Mouse (Mus musculus) left cerebral cortex, postnatal 25 days (tissue): ENCODE measurements around the gene Slc2a13. TPM values are rescaled to one million over a fixed set of nuclear protein-coding genes. Genes with fewer than 3 reads are reported as not detected.

ENCODE experiments used
- DNase-seq, 2 experiments: peaks; one replicate each; pipeline ENCODE4 v3.0.0; 2022; ENCODE audit warnings: low spot score in 2 of 2, mixed read lengths in 1 of 2
- intact Hi-C: fragments of 180-260 bp; cut with DNase I; formaldehyde crosslinking; loops from one replicate; pipeline ENCODE4 v1.15.1; 2025
- total RNA-seq, 2 experiments: library from RNA; stranded (reverse); gene quantifications; 2 replicates each; pipeline ENCODE4 v1.2.3; 2021

Gene Slc2a13
- total RNA-seq, 2 experiments from 2014 or later: 109 to 116 TPM

DNA sequence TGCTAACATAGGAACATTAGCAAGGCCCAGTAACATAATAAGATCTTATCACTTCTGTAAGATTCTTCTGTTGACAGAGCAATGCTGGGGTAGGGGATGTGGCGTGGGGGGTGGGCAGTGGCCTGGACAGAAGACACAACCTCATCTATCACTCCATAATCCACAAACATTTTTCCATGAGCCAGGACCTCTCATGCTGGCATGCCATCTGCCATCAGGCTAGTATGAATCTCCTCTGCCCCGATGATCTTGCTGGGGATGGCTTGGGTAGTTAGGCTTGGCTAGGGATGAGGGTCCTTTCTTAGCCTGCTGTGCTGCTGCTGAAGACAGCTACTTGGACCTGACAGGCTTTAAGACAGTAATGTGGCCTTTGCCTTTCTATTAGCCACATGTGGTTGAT, 190.5 kb downstream of the Slc2a13 start:
- DNase-seq: no peak
- intact Hi-C loops: no loop called here

DNA sequence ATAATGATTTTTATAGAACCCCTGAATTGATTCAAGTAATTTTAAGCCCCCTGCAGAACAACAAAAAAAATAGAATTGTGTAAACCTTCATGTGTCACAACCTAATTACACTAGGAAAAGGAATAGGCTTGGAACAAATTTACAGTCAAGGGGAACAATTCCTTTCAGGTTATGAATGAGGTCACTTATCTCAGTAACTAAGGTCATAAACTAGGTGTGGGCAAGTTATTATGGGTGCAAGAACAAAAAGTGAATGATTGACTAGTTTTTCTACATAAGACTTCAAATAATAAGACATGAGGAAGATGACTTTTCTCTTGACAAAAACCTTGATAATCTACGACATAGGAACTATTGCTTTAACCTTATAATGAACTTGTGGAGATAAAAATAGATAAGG, 191.2 kb downstream of the Slc2a13 start:
- intact Hi-C loops: no loop called here
- no peak for DNase-seq

DNA sequence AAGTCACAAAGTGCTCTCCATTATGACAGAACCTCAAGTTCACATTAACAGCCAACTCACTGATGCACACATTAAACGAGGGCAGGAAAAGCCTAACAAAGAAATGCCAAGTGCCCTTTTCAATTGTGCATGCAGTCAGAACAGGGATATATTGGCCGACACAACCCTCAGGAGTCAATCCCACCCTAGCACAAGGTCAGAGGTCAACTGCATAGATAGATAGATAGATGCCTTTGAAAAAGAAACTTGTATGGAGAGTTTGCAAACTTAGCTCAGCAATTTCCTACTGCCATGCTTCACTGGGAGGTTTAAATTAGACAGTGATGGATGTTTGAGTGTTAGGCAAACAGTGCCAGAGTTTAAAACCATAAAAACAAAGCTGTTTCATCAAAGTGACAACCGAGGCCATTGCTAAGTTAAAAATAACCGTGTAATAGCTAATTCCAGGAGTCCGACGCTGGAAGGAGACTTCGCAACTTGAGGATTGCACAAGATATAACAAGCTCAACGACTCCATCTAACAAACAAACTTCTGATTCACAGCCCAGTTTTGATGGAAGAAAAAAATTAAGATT, 194.2 kb downstream of the Slc2a13 start:
- no peak for DNase-seq
- intact Hi-C loops: loop anchor here (5.0 kb wide), 2 partner anchors 48 to 193 kb away; partner anchors contain the start of gene Slc2a13

DNA sequence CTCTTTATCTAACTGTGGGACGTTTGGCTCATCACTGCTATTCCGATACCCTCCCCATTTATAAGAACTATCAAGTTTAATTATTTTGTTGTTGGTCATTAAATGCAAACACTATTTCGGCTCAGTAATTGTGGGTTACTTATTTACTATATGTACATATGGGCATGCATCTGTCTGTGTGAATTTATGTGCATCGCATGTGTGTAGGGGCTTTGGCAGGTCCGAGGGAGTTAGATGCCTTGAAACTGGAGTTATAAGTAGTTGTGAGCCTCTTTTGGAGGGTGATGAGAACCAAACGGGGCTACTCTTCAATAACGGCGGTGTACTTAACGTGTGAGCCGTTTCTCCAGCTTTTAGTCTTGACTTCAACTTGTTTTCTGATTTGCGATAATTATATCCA, 195.5 kb downstream of the Slc2a13 start:
- DNase-seq: no peak
- intact Hi-C loops: loop anchor here (5.0 kb wide), 2 partner anchors 50 to 195 kb away; partner anchors contain the start of gene Slc2a13

DNA sequence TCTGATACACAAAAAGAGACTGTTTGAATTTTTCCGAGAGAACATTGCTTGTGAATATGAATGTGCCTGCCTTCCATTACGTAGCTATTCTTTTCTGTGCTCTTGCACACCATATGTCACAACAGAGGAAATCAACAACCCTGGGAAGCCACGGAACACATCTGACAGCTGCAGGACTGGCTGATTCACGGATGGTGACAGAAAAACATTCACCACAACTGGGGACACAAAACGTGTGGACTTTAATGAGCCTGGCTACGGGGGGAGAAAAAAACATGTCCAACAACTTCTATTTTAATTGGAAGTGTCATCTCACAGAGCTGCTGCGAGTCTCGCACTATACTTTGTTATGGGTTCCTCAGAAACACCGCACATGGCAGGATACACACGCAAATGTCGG, 196.0 kb downstream of the Slc2a13 start:
- DNase-seq: peak; percentile 44 to 78
- intact Hi-C loops: loop anchor here (5.0 kb wide), 2 partner anchors 50 to 195 kb away; partner anchors contain the start of gene Slc2a13

DNA sequence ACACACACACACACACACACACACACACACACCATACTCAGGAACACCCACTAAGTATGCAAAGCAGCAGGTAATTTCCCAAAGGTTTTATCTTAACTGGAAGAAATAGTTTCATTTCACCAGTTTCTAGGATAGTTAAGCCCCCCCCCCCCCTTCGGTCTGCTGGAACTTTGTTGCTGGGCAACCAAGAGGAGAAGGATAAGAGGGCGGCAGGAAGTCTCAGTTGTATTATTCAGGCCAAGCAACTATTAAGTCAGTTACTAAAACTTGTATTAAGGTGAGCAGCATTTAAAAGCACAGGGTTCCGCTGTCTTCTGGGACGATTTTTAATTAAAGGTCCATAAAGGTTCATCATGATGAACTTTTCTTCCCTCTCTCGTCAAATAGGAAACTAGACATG, 198.6 kb downstream of the Slc2a13 start:
- no peak for DNase-seq
- intact Hi-C loops: loop anchor here (5.0 kb wide), 2 partner anchors 57 to 68 kb away; no protein-coding TSS in a partner anchor

DNA sequence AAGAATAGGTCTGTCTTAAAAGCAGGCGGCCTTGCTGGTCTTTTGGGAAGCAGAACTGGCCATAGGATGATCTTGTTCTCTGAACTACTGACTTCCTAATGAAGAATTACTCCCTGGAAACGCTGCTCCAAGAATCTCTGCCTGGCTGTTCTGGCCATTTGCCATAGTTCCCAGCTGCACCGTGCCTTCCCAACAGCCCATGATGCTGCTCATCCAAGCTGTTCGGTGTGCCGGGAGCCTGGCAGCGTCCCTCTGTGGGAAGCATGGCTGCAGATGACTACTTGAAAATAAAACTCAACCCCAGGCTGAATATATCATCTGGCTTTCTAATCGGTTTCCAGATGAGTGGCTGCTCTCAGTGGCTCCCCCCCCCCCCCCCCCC, 199.9 kb downstream of the Slc2a13 start:
- peak; percentile 70 to 83 for DNase-seq

DNA sequence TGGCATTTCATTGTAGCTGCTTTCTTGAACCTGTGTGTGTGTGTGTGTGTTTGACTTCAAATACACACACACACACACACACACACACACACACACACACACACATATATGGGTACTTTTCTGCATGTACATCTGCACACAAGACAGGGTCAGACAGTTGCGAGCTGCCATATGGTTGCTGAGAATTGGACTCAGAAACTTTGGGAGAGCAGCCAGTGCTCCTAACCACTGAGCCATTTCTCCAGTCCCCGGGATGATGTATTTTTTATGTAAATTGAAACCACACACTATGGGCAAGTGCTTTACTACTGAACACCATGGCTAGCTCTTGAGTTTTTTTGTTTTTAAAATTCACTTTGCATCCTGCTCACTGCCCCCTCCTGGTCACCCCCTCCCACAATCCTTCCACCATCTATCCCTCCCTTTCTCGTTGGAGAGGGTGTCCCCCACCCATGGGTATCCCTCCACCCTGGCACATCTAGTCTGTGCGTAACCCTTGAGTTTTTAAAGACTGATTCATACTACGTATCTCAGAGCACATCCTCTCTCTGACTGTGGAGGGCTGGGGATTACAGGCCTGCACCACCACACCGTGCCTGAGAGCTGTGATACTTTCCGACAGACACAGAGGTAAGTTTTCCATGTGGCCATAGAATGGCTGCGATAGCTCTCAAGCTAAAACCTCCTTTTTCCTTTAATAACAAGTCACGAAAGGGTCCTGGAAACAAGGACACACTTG, 200.4 kb downstream of the Slc2a13 start:
- intact Hi-C loops: loop anchor here (5.0 kb wide), 2 partner anchors 55 to 70 kb away; no protein-coding TSS in a partner anchor
- DNase-seq: no peak

More for the DNA sequence above, 199.9 kb downstream of the Slc2a13 start:
- intact Hi-C loops: loop anchor here (5.0 kb wide), 2 partner anchors 56 to 69 kb away; no protein-coding TSS in a partner anchor

DNA sequence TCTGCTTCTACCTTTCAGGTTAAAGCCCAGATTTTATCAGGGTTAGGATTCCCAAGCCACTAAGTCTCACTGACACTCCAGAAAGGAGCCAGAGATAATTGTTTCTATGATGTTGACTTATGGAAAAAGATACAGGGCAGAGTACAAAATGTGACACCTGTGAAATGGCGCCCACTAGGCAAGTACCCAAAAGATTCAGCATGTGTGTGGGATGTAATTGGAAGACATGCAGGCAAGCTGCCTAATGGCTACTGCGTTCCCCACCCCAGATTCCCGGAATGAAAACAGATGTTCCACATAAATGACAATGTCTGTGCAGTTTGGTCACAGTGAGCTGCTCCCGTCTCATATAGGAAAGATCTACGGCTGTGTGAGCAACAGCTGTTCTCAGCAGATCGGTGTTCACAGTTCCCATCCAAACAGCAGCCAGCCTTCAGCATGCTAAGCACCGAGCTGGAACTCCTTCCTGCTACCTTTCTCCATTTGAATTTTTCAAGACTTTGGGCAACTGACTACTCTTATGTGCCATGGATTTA, 201.1 kb downstream of the Slc2a13 start:
- intact Hi-C loops: loop anchor here (5.0 kb wide), 2 partner anchors 55 to 70 kb away; no protein-coding TSS in a partner anchor
- DNase-seq: peak in 1 of 2 experiments; percentile 46

DNA sequence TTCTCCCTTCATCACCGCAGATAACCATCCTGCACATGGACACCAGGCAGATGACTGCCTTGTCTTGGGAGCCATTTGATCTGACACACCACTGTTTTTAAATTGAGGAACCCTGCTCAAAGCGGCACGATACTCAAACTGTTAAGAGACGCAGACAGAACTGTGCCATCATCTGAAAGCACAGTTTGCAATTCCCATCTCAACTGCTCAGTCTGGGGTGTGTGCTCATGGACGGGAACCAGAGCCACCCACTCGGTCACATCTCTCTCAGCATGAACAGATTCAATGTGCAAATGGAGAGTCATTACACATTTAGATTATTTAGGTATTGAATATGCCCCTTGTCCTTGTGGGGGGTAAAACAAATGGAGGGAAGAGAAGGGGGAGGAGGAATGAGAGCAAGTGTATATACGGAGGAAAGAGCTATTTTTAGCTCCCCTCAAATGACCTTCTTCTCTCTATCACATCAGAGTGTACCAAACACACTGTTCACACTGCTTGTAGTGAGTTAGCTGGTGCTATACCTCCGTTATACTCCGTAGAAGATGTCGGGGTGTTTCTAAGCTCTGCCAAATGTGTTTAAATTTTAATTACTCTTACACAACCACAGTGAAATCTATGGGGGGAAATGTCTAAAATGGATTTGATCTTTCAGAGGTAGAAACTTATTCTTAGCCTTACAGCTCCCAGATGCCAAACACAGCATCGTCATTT, 203.2 kb downstream of the Slc2a13 start:
- DNase-seq: peak in 1 of 2 experiments; percentile 61
- intact Hi-C loops: loop anchor here (5.0 kb wide), 2 partner anchors 53 to 72 kb away; no protein-coding TSS in a partner anchor

DNA sequence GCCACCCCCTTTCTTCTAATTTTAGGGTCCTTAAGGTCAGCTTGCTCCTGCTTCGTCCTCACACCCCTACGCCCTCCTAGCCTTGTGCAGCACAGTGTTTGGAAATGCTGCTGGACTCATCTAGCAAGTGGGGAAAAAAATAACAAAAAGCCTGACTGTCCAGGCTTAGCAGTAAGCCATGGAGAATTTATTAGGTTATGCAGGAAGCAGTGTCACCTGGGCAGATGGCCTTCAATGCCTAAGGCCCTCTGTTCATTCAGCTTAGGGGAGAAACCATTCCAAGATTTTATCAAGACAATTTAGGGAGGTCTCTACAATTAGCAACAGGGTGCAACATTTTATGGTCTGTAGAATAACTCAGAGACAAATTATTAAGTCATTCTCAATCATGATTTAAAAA, 212.6 kb downstream of the Slc2a13 start:
- DNase-seq: no peak
- intact Hi-C loops: no loop called here

DNA sequence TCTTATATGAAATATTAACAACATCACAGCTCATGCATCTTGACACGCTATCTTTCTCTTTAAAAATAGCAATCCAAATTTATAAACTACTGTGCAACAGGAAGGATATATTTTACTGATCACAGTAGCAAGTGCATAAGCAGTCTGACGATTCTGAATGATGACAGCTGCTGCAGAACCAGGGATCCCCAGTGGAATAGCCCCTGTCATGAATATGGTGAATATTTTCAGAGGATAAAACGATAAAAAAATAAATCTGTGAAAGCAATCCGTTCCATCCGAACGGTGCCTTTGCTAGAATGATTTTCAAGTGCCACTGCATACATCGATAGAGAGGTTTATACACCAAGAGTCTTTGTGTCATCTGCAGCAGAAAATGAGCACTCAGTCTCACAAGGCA, 222.1 kb downstream of the Slc2a13 start:
- intact Hi-C loops: no loop called here
- no peak for DNase-seq

DNA sequence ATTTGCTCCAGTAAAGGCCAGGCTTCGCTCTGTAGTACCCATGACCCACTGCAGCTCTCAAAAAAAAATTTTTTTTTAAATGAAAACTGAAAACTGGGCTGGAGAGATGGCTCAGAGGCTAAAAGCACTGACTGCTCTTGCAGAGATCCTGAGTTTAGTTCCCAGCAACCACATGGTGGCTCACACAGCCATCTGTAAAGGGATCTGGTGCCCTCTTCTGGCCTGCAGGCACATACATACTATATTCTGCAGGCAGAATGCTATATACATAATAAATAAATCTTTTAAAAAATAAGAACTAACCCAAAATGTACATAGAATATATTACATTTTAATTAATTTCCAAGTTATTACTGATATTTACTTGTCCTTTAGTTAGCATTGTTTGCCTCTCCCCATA, 234.7 kb downstream of the Slc2a13 start:
- no peak for DNase-seq
- intact Hi-C loops: no loop called here

DNA sequence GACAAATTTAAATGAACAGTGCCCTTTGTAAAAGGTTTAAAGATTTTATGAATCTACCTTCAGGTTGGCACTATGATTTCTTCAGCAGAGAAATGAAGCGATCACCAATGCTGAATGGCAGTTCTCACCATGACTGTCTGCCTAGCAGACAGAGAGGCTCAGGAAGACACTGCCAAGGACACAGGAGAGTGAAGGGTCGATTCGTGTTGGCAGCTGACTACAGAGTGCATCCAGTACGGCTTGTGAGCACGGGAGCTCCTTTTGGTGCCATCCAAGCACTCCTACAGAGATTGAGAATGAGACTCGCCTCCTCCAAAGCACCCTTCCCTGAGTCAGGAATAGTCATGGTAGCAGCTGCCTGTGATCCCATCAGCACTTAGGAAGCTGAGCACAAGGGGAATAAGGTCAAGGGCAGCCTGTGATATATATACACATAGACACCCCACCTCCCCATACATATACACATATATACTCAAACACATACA, 238.6 kb downstream of the Slc2a13 start:
- intact Hi-C loops: no loop called here
- DNase-seq: peak in 1 of 2 experiments; percentile 45

DNA sequence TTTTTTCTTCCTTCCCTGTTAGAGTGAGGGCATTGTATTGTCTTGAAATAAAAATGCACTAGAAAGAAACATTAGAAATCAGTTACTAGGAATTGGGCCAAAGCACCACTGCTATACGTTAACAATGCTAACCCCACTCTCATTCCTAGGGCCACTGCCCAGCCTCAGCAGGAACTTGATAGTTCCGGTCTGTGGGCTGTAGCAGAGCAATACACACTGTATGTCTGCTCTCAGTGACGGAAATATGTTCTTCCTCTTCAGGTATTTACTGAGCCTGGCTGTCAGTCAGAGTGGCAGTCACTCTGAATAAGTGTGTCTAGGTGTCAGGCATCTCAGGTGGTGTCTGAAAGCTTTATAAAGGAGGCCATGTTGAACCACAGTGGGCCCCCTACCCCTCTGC, 245.3 kb downstream of the Slc2a13 start:
- intact Hi-C loops: no loop called here
- no peak for DNase-seq

DNA sequence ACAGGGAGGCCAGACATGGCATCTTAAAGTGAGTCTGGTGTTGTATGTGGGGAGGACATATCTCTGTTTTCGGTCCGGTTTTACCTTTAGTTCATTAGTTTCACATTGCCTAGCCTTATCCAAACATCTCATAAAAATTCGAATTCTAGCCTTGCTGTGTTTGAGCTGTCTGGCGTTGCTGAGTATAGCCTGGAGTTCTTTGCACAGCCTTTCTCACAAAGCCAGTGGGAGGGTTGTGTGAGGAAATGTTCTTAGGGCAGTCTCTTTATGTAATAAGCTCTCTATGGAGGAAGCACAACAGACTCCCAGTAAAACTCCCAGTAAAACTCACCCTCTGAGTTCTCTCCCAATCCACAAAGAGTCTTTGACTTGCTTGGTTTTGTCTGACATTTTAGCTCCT, 246.0 kb downstream of the Slc2a13 start:
- peak in 1 of 2 experiments; percentile 88 for DNase-seq
- intact Hi-C loops: no loop called here

DNA sequence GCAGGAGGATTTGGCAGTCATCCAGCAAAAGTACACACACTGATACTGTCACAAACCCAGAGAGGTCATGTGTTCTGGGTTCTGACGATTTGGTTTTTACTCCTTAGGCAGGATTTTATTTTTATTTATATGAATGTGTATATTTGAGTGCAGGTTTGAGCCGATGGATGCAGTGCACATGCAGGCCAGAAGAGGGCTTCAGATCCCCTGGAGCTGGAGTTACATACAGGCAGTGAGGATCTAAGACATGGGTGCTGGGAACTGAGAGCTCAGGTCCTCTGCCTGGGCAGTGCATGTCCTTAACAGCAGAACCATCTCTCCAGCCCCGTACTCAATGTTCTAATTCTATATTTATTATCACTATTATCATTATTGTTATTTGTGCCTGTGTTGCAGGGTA, 253.7 kb downstream of the Slc2a13 start:
- intact Hi-C loops: loop anchor here (5.0 kb wide), 3 partner anchors 53 to 253 kb away; partner anchors contain the start of gene Slc2a13
- no peak for DNase-seq

DNA sequence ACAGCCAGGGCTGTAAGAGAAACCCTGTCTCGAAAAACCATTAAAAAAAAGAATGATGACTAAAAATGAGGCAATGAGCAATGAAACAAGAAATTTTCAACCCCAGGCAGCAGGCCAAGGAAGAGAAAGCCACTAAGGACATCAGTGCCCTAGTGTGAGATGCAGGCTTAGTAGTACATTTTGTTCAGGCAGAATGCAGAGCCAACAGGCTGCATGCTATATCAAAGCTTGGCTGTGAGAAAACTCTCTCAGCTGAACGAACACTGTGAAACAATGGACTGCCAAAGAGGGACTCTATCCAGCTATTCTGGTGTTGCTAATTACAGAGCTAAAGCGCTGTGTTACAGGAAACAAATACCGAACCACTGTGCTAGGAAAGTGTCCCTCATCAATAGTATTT, 256.1 kb downstream of the Slc2a13 start:
- intact Hi-C loops: loop anchor here (5.0 kb wide), 3 partner anchors 55 to 255 kb away; partner anchors contain the start of gene Slc2a13
- peak; percentile 35 to 63 for DNase-seq
